Mouse (Mus musculus): Measurements from ENCODE around the gene Zfp335. TPM values are rescaled to one million over a fixed set of nuclear protein-coding genes. Genes with fewer than 3 reads are reported as not detected.
"Not testable (repeated sequence)": the region's sequence is repeated elsewhere in the genome, so short reads cannot be mapped to it uniquely, and the experiment has no call there.

Zfp335 gene
- total RNA-seq, 1 experiment from 2014 or later = 7.6 TPM

GRCm38 (mm10) chr2:164898008-164898407 is 13.5 kb downstream of the Zfp335 start:
- ATAC-seq (replicated peaks; ENCODE audit: low read depth, poor library complexity, severe bottlenecking) = no peak

GRCm38 (mm10) chr2:164895885-164896284 is 15.7 kb downstream of the Zfp335 start:
- no peak for ATAC-seq (replicated peaks; ENCODE audit: low read depth, poor library complexity, severe bottlenecking)

DNA sequence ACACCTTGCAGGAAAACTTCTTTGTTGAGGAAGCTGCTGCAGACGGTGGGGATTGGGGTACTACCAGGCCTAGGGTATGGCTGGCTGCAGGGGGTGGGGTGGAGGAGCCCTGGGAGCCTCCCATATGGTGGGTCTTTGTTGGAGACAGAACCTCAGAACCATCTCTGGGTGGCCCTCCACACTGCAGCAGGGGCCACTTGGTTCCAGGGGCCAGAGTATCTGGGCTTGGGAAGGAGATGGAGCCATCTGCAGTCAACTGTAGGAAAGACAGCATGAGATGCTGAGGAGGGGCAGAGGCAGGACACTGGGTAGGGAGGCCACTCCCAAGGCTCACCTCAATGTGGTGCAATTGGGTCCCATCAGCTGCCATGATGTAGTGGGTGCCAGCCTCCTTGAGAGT is 16.9 kb downstream of the Zfp335 start:
- ATAC-seq (replicated peaks; ENCODE audit: low read depth, poor library complexity, severe bottlenecking) = 0 out of 2 replicates have a peak, but pooled peaks have one; percentile 12

GRCm38 (mm10) chr2:164894048-164894447 is 17.5 kb downstream of the Zfp335 start:
- no peak for ATAC-seq (replicated peaks; ENCODE audit: low read depth, poor library complexity, severe bottlenecking)

- ATAC-seq (replicated peaks; ENCODE audit: low read depth, poor library complexity, severe bottlenecking) = no peak
Measured at GRCm38 (mm10) chr2:164892696-164893216, 18.8 kb downstream of the Zfp335 start.

DNA sequence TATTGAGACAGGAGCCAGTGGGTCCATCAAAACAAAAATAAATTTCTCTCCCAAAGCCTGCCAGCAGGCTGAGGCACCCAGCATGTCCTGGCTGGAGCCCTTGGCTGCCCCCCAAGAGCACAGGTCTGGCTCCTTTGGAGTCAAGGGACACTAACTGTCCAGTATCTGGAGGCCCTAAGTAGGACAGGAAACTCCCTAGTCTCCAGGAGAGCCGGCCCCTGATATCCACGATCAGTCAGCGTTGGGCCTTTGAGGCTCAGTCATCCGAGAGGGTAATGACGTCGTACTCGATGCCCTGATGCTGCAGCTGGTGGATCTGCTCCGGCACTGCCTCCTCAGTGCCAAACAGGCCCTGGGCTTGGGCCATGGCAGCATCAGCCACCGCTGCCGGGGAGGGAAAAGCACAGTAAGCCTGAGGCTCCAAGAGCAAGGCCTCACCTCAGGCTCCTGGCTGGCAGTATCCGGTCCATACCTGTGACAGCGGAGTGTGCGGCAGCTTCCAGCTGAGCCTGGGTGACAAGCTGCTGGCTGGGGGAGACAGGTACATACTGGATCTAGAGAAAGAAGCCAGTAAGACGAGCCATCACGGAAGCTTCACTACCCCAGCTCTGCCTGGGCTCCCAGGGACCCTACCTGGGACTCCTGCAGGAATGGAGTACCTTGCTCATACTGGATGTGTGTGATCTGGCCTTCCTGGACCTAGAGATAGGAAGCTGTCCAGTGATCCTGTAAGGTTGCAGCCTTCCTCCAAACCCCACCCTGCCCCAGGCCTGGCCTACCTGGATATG is 19.5 kb downstream of the Zfp335 start:
- ATAC-seq (replicated peaks; ENCODE audit: low read depth, poor library complexity, severe bottlenecking) = no peak

DNA sequence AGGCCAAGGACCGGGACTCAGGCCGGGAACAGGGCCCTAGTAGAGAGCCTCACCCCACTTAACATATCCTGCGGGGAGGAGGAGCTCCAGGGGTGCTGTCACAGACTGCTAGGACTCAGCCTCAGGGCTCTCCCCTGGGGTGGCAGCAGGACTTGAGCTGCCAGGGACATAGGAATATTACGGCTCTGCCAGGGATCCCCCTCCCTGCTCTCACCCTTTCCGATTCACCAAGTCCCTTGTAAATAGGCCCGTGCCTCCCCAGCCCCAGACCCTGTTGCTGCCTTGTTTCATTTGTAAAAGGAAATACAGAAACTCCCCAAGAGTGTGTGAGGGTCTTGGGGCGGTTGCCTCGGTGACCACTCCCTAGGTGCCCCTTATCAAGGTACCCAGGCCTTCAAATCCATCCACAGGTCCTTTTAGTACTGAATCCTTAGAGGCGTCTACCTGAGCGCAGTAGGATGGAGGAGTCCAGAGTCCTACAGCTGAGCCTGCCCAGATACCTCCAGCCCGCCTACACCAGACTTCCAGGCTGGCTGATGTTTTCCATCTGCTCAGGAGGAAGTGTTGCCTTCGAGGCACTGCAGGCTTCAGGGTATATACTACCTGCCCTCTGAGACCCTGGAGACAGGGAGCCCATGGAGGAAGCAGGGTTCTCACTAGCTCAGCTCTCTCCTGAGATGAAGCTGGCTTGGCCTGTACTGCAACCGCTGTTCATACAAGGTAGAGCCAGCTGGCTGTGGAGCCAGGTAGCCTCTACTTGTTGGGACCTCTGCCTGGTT is 20.3 kb downstream of the Zfp335 start:
- no peak for ATAC-seq (replicated peaks; ENCODE audit: low read depth, poor library complexity, severe bottlenecking)

- no peak for ATAC-seq (replicated peaks; ENCODE audit: low read depth, poor library complexity, severe bottlenecking)
Measured at GRCm38 (mm10) chr2:164890411-164891049, 21.0 kb downstream of the Zfp335 start.

DNA sequence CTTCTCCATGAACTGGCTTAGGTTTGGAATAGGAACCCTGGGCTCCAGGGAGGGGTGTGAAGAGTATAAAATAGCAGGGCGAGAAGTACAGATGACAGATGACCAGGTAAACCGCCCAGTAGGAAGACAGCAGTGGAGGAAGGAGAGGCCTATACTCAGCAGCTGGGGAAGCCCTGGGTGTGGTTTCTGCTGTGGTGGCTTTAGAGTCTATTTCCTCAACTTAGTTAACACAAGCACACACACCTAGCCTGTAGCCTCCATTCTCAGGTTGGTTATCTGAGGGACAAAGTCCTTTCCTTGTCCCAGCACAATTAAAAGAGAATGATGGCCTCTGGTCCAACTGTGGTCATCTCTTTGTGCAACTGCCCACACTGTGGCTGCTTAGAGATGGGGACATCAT is 21.6 kb downstream of the Zfp335 start:
- no peak for ATAC-seq (replicated peaks; ENCODE audit: low read depth, poor library complexity, severe bottlenecking)

GRCm38 (mm10) chr2:164888996-164889395 is 22.6 kb downstream of the Zfp335 start:
- ATAC-seq (replicated peaks; ENCODE audit: low read depth, poor library complexity, severe bottlenecking) = no peak

GRCm38 (mm10) chr2:164886617-164887016 is 24.9 kb downstream of the Zfp335 start:
- ATAC-seq (replicated peaks; ENCODE audit: low read depth, poor library complexity, severe bottlenecking) = no peak

GRCm38 (mm10) chr2:164885788-164886187 is 25.8 kb downstream of the Zfp335 start:
- no peak for ATAC-seq (replicated peaks; ENCODE audit: low read depth, poor library complexity, severe bottlenecking)

DNA sequence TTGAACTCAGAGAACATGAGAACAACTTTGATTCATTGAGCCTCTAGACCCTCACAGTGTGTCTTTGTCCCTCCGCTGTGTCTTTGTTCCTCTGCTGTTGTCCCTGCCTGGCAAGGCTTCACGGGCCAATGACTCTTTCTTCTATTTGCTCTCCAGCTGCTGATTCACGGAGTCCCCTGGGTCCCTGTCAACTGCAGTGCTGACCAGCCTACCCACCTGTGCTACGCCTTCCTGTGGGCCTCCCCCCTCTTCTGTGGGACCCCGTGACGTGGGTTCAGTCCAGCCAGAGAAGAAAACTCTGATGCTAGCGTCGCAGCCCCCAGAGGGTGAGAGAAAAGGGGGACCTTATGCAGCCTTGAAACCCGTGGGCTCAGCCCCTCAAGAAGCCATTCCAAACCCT is 28.9 kb downstream of the Zfp335 start:
- ATAC-seq (replicated peaks; ENCODE audit: low read depth, poor library complexity, severe bottlenecking) = no peak

DNA sequence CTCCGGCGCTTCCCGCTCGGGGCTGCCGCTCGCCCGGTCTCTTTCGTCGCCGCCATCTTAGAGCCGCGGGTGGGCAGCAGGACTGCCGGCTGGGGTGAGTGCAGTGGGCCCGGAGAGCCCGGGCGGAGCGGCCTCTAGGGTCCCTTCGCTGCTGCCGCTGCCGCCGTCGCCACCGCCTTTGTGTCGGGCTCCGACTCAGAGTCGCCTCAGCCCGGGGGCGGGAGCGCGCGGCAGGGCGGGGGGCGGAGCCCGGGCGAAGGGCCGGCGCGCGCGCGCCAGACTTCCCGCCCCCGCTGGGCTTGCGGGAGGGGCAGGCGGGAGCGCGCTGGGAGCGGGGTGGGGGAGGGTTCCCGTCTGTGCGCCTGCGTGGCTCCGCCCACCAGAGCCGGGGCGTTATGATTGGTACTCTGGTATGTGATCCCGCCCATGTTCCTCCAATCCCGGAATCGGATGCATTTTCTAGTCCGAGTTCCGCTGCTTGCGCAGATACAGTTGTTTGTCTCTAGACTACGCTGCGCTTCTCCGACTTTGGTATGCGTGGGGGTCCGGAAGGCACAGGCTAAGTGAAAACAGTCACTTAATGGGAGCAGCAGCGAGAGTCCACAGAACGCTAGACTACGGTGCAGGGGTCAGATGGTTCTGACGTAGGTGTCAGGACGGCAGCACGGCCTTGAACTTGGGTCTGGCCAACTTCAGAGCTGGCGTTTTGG is 31.8 kb downstream of the Zfp335 start:
- peak; percentile 77 for ATAC-seq (replicated peaks; ENCODE audit: low read depth, poor library complexity, severe bottlenecking)

- ATAC-seq (replicated peaks; ENCODE audit: low read depth, poor library complexity, severe bottlenecking) = peak; percentile 58
Measured at GRCm38 (mm10) chr2:164879228-164879567, 32.4 kb downstream of the Zfp335 start, which contains the start of gene Pcif1. TSS of gene Pcif1 (plus strand) at chr2:164879304.

DNA sequence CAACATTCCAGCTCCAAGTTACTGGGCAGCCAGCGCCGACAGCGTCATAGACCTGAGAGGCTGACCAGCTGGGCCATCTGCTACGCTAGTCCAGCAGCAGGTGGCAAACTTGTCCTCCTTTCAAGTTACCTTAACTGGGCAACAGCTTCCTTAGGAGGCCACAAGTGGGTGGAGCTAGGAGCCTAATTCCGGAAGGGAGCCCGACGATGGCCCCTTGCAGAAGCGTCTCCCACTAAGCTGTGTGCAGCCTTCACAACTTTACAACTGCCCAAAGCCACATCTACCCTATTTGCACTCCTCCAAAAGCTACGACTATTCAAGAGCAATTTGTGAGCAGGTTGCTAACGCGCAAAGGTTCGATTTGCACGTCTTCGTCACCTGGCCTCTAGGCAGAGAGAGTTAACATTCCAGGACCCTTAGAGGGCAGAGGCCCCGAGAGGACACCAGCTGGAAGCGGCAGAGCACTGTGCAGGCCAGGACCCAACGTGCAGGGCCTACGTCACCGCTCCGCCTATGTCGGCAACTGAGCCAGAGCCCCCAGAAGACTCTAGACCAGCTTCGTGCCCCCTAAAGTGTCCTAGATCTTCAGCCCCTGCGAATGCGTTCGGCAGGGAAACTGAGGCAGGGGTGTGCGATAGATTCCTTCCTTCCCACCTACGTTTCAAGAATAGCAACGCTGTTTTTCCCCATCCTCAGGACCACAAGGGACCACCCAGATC is 32.9 kb downstream of the Zfp335 start:
- peak; percentile 51 for ATAC-seq (replicated peaks; ENCODE audit: low read depth, poor library complexity, severe bottlenecking)

DNA sequence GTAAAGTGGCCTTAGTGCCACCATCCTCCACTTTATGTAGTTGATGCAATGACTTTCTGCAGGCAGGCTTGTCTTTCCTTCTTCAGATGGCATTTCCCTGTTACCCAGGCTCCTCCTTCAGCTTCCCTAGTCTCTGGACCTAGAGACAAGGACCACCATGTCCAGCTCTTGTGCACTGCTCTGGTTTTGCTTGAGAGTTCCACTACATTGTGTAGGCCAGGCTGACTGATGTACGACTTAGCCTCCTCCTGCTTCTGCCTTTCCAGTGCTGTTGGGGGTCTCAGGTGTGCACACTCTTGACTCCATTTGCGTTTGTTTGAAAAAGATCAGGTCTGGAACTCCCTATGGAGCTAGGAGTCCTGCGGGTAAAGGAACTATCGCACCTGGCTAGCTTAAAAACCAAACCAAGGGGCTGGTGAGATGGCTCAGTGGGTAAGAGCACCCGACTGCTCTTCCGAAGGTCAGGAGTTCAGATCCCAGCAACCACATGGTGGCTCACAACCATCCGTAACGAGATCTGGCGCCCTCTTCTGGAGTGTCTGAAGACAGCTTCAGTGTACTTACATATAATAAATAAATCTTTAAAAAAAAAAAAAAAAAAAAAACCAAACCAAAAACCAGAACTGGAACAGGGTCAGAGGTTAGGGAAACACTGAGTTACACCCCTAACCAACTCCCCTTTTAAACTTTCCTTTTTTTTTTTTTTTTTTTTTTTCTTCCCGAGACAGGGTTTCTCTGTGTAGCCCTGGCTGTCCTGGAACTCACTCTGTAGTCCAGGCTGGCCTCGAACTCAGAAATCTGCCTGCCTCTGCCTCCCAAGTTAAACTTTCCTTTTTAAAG is 34.0 kb downstream of the Zfp335 start:
- not testable (repeated sequence) for ATAC-seq (replicated peaks; ENCODE audit: low read depth, poor library complexity, severe bottlenecking)

- not testable (repeated sequence) for ATAC-seq (replicated peaks; ENCODE audit: low read depth, poor library complexity, severe bottlenecking)
Measured at GRCm38 (mm10) chr2:164875648-164876047, 35.9 kb downstream of the Zfp335 start.
